Mouse (Mus musculus) myocyte (in vitro differentiated cells): ENCODE results near the gene Spns2.

Source experiments
- CEBPB ChIP-seq: IDR thresholded peaks from 2 replicates; pipeline ENCODE4 v1.6.1; 2011; ENCODE audit warnings: mild to moderate bottlenecking, moderate library complexity; ENCODE audit not compliant: poor library complexity, insufficient read depth, severe bottlenecking
- E2F4 ChIP-seq: IDR thresholded peaks from one replicate; pipeline ENCODE4 v1.6.1; 2011; ENCODE audit warnings: mild to moderate bottlenecking, control low read depth, moderate library complexity; ENCODE audit not compliant: insufficient read depth
- MAX ChIP-seq: IDR thresholded peaks from one replicate; pipeline ENCODE4 v1.6.1; 2011; ENCODE audit warnings: low read depth, mild to moderate bottlenecking, control low read depth
- MYOD1 ChIP-seq, 3 experiments: IDR thresholded peaks; one replicate each; pipeline ENCODE4 v1.6.1; 2011; ENCODE audit warnings: control low read depth in 2 of 3, low read depth in 2 of 3, mild to moderate bottlenecking in 2 of 3, moderate library complexity in 1 of 3; ENCODE audit not compliant: insufficient read length in 2 of 3, control insufficient read depth in 1 of 3
- MYOG ChIP-seq, 3 experiments: IDR thresholded peaks; one replicate each; pipeline ENCODE4 v1.6.1; 2011; ENCODE audit warnings: control low read depth in 2 of 3, low read depth in 2 of 3, mild to moderate bottlenecking in 2 of 3; ENCODE audit not compliant: insufficient read length in 2 of 3, control insufficient read depth in 1 of 3, insufficient read depth in 1 of 3
- POLR2A ChIP-seq: IDR thresholded peaks from one replicate; pipeline ENCODE4 v1.6.1; 2011; ENCODE audit warnings: low read depth, mild to moderate bottlenecking, control low read depth, moderate library complexity; ENCODE audit not compliant: insufficient read length
- POLR2AphosphoS2 ChIP-seq: IDR thresholded peaks from one replicate; pipeline ENCODE4 v1.6.1; 2011; ENCODE audit warnings: low read depth, control low read depth; ENCODE audit not compliant: insufficient read length
- REST ChIP-seq: IDR thresholded peaks from one replicate; pipeline ENCODE4 v1.6.1; 2011; ENCODE audit warnings: mild to moderate bottlenecking, control low read depth, moderate library complexity; ENCODE audit not compliant: insufficient read depth, insufficient read length
- SRF ChIP-seq: IDR thresholded peaks from one replicate; pipeline ENCODE4 v1.6.1; 2011; ENCODE audit warnings: low read depth; ENCODE audit not compliant: control insufficient read depth, insufficient read length
- TCF12 ChIP-seq: IDR thresholded peaks from one replicate; pipeline ENCODE4 v1.6.1; 2011; ENCODE audit warnings: mild to moderate bottlenecking, control low read depth; ENCODE audit not compliant: poor library complexity, insufficient read depth, severe bottlenecking
- TCF3 ChIP-seq: IDR thresholded peaks from one replicate; pipeline ENCODE4 v1.6.1; 2011; ENCODE audit warnings: low read depth, control low read depth; ENCODE audit not compliant: insufficient read length
- USF1 ChIP-seq: IDR thresholded peaks from one replicate; pipeline ENCODE4 v1.6.1; 2011; ENCODE audit warnings: low read depth, mild to moderate bottlenecking, control low read depth, moderate library complexity

GRCm38 (mm10) chr11:72418227-72418626, 71.5 kb downstream of the Spns2 start:
- TF ChIP-seq USF1 (no peak), POLR2A (no peak), MYOD1 (IDR thresholded peaks at IDR 0.05; ENCODE audit: control insufficient read depth in 1 of 3, insufficient read length in 2 of 3, low read depth in 2 of 3) (peak in 1 of 3 experiments; percentile 58), MAX (no peak), TCF12 (no peak), CEBPB (no peak), E2F4 (no peak), REST (no peak), POLR2AphosphoS2 (no peak), TCF3 (no peak), MYOG (IDR thresholded peaks at IDR 0.05; ENCODE audit: control insufficient read depth in 1 of 3, insufficient read depth in 1 of 3, insufficient read length in 2 of 3, low read depth in 2 of 3) (peak in 1 of 3 experiments; percentile 51), SRF (no peak)
